Mouse (Mus musculus): ENCODE data around the gene Rab3ip.

GRCm38 (mm10) chr10:116920641-116921040, 29.9 kb downstream of the Rab3ip start:
- TF ChIP-seq CTCF (IDR thresholded peaks at IDR 0.05; ENCODE audit: low read depth, low read length) (no peak), GATA1 (IDR thresholded peaks at IDR 0.05; ENCODE audit: borderline replicate concordance, low read length) (no peak), TAL1 (conservative IDR thresholded peaks at IDR 0.05; ENCODE audit: low read depth, low read length) (no peak), GATA2 (IDR thresholded peaks at IDR 0.05; ENCODE audit: borderline replicate concordance, low read depth, low read length) (no peak)
